Mouse (Mus musculus) heart, postnatal 14 days (tissue): ENCODE measurements around the gene Wdr81. TPM values are rescaled to one million over a fixed set of nuclear protein-coding genes. Genes with fewer than 3 reads are reported as not detected.

Experiments used
- DNase-seq, 2 experiments: peaks; one replicate each; pipeline ENCODE4 v3.0.0; 2021 to 2022
- intact Hi-C: fragments of 180-260 bp; cut with DNase I; formaldehyde crosslinking; loops from one replicate; pipeline ENCODE4 v1.15.1; 2025
- total RNA-seq, 2 experiments: library from RNA; stranded (reverse); gene quantifications; 2 replicates each; pipeline ENCODE4 v1.2.3; 2021

The Wdr81 gene
- total RNA-seq, 2 experiments from 2014 or later: 9.2 to 10.3 TPM

DNA sequence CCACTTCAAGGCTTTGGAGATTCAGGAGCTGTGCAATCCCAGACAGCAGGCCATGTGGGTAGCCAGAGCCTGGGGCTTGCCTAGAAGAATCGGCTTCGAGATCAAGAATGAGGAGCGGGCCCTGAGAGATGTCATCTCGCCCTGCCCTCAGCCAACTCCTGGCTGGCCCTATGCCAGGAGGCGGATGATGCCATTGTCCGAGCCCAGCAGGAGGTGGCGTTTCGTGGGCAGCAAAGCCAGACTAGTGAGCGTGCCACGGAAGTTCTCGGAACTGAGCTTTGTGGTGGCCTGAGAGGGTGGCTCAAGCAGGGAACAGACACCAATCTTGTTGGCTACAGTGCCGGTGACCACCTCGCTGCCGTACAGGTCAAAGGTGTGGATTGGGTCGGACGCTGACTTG, 12.9 kb downstream of the Wdr81 start:
- DNase-seq: no peak
- intact Hi-C loops: no loop called here

DNA sequence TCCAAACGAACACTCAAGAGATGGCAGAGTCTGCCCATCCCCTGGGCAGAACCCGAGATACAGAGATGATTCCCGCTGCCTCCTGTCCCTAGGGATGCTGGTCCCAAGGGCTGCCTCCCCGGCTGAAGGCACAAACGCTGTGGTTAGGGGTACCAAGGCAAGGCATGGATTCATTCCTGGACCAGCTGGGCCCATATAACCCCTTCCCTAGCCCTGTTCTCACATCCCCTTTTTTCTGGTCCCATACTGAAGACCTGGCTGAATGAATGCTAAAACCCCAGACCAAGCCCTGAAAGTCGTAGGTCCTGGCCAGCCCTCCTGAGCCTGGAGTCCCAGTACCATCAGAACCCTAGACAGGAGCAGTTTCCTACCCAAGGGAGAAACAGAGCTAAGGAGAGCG, 13.5 kb downstream of the Wdr81 start:
- intact Hi-C loops: no loop called here
- no peak for DNase-seq

DNA sequence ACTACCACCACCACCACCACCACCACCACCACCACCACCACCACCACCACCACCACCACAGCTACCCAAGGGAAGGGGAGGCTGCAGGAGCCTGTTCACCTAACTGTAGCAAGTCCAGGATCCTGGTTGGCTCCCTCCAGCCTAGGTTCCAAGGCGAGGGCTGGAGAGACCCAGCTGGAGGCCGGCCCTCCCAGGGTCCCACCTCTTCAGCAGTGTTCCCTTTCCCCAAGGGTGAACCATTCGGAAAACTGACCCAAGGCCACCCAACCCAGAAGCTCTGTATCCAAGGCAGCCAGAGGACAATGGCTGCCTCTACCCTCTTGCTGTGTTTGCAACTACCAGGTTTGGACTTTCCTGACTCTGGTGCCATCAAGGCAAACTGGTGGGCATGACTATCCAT, 14.6 kb downstream of the Wdr81 start:
- intact Hi-C loops: no loop called here
- no peak for DNase-seq

DNA sequence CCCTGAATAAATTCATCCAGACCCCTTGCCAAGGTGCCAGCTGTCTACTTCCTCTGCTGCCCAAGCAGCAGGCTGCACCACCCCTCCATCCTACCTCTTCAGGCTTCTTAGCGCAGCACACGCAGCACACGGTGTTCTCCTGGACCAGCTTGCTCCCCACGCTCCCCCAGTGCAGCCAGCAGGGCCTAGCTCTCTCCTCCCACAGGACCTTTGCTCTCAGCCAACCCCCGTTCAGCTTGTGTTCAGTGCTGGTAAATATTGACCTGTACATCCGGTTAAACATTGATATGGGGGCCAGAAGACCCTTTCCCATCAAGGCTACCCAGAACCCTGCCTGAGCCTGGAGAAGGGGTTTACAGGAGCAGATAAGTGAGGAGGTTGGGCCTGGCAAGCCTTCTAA, 15.2 kb downstream of the Wdr81 start, which contains the start of gene Serpinf2:
TSS of gene Serpinf2 (minus strand) at position 229 of the 400 bp plus-strand sequence.
- DNase-seq: no peak
- intact Hi-C loops: no loop called here

DNA sequence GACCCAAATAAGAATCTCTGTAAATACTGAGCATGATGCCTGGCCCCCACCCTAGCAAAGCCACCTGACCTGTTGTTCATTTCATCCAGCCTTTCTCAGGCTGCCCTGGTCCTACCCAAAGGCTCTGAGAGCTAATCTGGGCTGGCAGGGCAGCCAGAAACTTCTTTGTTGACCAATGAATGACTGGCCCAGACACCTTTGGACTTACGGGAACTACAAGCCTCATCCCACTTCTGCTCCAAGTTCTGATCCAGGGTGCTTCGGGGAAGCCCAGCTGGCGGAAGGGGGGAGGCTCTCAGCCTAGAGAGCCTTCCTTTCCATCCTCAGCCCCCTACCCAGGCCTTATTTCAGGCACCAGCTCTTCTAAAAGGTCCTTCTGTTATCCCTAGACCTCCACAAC, 15.7 kb downstream of the Wdr81 start:
- no peak for DNase-seq
- intact Hi-C loops: no loop called here

DNA sequence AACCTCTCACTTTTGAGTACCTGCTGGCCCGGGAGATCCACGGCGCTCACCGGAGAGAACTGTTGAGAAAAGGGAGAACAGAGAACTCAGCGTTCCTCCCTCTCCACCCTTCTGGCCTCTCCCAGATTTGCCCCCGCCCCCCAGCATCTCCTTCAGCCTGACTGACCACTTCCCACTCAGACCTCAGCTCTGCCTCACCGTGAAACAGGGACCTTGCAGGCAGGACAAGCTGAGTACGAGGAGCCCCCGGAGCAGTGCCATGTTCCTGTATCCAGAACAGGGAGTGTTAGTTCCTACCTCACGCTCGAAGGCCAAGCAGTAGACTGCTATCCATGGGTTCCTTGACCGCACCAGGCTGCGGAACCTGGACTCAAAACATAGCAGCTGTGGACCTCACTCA, 16.3 kb downstream of the Wdr81 start:
- DNase-seq: no peak
- intact Hi-C loops: no loop called here

DNA sequence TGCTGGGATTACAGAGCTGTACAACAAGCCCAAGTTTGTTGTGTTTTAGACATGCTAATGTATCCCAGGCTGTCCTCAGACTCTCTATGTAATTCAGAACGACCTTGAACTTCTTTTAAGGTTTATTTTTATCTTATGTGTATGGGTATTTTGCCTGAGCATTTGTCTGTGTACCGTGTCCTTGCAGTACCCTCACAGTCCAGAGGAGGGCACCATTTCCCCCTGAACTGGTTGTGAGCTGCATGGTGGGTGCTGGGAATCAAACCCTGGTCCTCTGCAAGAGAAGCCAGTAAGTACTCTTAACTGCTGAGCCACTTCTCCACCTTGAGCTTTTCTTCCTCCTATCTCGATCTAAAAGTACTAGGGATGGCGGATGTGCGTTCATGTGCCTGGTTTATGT, 20.4 kb downstream of the Wdr81 start:
- intact Hi-C loops: no loop called here
- no peak for DNase-seq

DNA sequence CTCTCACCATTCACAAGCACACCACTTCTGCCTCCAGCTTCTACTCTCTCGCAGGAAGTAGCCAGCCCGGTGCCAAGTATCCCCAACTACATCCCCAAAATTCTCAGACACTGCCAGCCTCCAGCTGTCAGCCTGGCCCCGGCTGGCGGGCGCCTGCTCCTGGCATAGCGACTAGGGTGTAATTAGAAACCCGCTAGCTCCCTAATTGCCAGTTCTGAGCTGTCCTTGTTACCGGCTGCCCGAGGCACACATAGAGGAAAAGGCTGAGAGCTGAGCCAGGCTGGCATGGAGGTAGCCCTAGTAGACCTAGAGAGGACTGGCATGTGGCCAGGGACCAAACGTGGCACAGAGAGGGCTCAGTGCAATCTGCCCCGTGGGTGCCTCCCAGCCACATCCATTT, 23.2 kb downstream of the Wdr81 start:
- no peak for DNase-seq

DNA sequence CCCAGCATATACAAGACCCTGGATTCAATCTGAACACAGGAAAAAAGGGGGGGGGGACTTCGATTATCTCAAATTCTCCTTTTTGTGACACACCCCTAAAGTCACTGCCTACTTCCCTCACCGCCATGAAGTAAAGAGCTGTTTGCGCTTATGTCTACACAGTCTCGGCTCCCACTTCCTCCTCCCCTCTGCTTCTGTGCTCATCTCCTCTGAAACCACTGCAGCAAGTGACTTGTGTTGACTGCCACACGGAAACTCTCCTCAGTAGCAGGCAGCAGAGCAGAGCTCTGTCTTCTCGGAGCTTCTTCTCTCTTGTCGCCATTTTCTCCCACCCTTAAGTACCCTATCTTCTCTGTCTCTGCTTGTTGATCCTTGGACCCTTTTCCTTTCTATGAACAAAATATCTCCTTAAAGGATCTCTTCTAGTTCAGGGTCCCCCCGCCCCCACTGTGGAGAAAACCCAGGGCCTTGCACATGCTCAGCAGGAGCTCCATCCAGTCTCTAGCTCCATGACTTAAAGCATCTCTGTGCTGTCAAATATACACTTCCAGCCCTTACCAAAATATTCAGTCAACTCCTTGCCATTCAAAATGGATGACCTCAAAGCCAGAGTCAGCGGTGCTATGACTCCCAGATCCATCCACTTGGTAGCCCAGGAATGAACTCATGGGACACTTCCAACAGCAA, 25.4 kb downstream of the Wdr81 start:
- intact Hi-C loops: no loop called here
- no peak for DNase-seq

More for the DNA sequence above, 23.2 kb downstream of the Wdr81 start:
- intact Hi-C loops: no loop called here

DNA sequence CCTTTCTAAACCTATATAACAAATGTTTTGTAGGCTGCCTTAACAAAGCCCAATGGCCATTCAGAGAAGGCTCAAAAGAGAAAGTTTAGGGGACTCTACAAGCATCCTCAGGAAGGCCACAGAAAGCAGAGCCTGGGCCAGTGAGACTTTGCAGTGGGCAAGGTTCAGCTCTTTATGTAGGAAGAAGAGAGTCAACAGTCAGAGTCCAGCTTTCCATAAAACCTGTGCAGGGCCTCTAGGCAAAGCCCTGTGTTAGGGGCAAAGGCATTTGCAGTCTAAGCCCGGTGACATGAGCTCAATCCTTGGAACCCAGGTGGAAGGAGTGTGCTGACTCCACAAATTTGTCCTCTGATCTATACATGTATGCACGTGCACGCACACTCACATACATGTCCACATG, 30.1 kb downstream of the Wdr81 start:
- intact Hi-C loops: no loop called here
- DNase-seq: no peak

DNA sequence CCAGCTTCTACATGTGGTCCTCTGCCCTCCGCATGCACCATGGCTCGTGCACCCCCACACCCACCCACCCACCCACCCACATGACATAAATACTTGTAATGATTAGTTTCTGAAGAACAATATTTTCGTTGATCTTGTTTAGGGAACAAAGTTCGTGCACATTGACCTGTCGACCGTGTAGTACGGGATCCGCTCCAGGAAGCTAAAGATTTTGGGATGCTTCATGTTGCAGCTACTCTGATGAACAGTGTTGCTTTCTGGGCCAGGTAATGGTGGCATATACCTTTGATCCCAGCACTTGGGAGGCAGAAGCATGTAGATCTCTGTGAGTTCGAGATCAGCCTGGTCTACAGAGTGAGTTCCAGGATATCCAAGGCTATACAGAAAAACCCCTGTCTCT, 30.5 kb downstream of the Wdr81 start:
- no peak for DNase-seq

DNA sequence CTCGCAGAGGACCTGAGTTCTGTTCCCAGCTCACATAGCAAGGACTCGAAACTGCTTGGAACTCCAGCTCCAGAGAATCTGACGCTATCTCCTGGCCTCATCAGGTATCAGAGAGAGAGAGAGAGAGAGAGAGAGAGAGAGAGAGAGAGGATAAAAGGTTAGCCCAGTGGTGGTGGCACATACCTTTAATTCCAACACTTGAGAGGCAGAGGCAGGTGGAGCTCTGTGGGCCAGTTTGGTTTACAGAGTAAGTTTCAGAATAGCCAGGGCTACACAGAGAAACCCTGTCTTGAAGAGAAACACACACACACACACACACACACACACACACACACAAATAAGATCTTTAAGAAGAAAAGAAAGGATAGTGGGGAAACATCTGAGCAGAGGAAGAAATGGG, 31.4 kb downstream of the Wdr81 start:
- intact Hi-C loops: no loop called here
- DNase-seq: no peak

More for the DNA sequence above, 30.5 kb downstream of the Wdr81 start:
- intact Hi-C loops: no loop called here

DNA sequence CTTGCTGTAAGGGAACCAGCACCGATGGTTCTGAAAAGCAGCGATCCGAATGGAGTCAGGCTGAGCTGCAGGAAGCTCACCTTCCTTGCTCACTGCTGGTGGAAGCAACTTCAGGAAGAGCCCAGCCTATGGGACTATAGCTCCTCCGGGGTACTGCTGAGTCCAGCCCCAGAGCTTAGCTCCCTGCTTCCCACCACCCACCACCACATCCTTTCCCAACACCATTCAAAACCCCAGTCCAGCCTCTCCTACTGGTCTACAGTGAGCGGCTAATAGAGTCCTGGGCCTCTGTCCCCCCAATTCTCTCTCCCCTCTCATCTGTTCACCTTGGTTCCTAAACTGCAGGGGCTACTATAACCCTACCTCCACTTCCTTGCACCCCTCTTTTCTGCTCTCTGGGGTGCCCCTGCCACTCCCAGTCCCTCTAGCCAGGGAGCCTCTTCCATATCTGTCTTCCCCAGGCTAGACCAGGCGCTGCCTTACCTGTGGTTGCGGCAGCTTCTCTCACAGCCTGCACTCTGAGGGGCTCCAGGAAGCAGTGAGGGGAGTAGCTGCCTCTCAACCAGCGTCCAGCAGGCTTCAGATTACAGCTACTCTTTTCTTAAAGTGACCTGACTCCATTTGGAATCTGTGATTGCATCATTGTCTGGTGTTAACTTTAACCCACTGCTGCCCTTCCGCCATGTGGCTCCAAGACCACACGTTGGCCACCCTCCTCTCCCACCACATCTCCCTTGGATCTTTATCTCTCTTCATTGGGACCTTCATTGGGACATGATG, 32.3 kb downstream of the Wdr81 start, which contains the start of gene Serpinf1:
TSS of gene Serpinf1 (minus strand) at position 689 of the 780 bp plus-strand sequence.
- no peak for DNase-seq
- intact Hi-C loops: no loop called here

DNA sequence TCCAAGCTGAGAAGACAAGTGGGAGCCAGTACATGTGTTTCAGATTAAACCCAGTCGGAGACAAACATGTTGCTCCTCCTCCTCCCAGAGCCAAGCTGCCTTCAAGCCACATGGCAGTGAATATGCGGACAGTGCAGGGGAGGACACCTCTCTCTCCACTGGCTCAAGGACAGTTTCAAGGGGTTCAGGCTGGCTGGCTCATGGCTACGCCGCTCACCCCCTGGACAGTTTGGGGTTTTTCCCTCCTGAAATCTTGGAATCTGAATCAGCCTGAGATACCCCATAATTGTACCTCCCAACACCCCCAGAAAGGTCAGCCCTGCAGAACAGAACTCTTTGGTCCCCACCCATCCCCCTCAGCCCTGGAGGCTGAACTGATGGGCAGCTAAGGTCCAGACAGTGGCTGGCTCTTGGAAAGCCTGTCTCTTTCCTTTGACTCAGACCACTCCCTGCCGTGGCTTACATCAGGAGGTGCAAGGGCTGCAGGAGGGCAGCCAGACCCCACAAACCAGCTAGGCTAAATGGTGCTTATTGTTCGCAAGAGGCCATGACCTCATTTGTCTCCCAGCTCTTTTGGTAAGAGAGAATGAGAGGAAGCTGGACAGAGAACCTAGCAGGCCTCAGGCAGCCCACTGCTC, 33.0 kb downstream of the Wdr81 start:
- intact Hi-C loops: no loop called here
- no peak for DNase-seq

DNA sequence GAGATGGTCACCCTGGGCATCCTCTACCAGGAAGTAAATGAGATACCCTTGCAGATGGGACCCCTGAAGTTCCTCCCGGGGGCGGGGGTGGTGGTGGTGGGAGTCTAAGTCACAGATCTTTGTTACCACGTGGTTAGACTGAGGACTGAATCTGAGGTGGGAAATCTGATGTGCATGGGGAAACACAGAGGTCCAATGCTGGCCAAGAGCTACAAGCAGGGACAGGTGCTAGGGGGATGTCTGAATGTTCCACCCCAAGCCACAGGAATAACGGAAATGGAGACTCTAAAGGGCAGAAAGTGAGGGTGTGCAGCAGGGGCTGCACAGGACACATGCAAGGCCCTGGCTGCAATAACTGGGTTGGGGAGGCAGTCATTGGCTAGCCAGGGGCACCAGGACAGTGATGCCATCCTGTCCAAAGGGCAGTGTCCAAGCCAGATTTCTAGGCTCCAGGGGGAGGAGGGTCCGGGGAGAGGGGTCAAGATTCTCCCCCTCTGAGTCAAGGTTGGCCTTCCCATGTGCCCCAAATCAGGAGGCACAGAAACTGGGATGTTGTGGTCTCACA, 33.6 kb downstream of the Wdr81 start:
- intact Hi-C loops: no loop called here

DNA sequence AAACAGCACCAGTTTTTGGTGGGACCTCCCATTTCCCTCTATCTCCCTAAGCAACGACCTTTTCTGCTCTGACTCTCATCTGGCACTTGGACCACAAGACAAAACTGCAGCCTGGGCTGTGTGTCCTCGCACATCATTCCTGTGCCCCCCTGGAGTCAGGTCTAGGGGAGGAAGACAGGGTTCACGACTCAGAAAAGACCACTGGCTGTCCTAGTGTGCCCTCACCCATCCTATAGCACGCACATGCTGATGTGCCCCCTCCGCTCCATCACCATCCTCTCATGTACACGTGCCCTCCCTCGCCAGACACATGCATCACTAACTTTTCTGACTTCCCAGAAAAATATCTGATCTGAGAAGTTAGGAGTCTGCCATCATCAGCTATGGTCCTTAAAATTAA, 34.5 kb downstream of the Wdr81 start:
- intact Hi-C loops: no loop called here
- DNase-seq: no peak

More for the DNA sequence above, 33.6 kb downstream of the Wdr81 start:
- no peak for DNase-seq

DNA sequence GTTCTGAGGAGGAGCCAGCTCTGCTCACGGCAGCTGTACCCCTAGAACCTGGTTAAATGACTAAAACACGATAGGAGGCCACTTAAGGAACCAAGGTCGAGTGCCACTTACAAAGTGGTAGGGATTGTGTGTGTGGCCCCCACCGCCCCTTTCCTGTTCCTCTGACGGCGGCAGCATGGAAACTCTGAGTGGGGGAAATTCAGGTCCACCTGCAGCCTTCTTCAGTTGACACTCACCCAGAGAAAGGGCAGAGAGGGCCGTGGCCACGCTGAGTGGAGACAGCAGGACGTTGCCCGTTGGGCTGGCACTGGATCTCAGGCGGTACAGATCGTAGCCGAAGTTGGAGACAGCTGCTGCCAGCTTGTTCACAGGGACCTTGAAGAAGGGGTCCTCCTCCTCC, 38.5 kb downstream of the Wdr81 start:
- intact Hi-C loops: no loop called here
- DNase-seq: no peak

DNA sequence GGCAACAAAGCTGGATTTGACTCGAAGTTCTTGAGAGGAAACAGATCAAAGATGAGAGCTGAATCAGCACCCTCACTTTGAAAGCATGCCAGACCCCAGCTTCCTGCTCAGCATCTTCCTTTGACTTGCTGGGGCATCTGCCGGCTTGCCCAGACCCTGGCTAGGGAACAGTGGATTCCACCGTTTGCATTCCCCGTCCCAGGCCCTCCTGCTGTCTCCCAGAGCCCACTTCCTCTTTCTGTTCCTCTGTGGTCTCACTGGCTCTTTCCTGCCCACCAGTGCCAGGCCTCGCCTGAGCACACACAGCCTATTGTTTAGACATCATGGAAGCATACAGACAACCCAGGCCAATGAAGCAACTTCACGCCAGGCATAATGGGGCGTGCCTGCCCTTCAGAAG, 39.4 kb downstream of the Wdr81 start:
- intact Hi-C loops: no loop called here
- DNase-seq: no peak

DNA sequence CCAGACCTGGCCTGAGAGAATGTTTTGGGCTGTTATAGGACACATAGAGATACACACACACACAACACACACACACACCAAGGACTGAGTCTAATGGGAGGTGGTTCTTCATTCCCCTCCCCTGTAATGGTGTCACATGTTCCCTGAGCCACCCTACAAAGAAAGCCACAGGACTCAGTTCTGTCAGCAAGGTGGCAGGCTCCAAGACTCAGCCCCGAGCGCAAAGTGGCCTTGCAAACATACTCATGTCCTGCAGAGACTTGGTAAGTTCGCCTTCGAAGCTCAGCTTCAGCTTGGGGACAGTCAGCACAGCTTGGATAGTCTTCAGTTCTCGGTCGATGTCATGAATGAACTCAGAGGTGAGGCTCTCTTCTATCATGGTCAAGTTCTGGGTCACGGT, 43.9 kb downstream of the Wdr81 start:
- DNase-seq: no peak
- intact Hi-C loops: no loop called here

DNA sequence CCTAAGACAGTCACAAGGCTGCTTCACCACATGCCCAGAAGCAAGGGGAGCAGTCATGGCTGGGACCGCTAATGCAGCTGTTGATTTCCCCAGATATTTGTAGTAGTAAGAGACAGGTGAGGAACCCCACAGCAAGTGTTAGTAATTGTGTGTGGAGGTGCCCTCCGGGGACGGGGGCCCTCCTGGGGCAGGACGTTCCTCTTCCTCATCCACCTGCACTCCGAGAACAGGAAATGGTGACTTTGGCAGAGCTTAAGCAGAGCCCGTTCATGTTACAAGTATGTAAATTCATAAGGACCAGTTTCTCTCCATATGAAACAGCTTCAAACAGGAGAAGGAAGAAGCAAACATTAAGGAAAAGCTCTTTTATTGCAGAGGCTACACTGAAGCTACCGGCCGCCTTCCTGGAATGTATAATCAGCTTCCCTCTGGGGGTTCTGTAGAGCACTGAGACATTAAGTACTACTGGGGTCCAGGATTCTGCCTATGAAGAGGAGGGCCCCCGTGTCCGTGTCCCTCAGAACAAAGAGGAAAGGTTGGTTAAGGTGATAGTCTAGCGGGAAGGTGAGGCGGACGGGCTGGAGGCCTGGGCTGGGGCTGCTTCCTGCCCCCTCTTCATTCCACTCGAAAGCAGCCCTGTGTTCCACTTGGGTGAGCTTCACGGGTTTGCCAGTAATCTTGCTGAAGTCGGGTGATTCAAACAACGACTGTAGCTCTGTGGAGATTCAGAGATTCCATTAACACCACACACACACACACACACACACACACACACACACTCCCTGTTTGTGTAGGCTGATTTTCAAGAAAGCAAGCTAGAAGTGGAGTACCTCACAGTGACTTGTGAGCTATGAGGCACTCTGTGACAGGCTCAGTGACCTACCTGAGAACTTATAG, 44.6 kb downstream of the Wdr81 start:
- intact Hi-C loops: loop anchor here (5.0 kb wide), 2 partner anchors 42 to 233 kb away; partner anchors contain the start of genes Ovca2 and Wdr81
- no peak for DNase-seq
